Mouse (Mus musculus) neutrophil, adult 5-6 weeks (primary cell): ENCODE measurements around the gene Telo2. TPM values are rescaled to one million over a fixed set of nuclear protein-coding genes. Genes with fewer than 3 reads are reported as not detected.

ENCODE experiments used
- ATAC-seq: fragments of 151-379, 151-347 bp; 2 replicates; pipeline ENCODE4 v1.8.0; 2017; ENCODE audit warnings: mild to moderate bottlenecking, moderate TSS enrichment; ENCODE audit not compliant: insufficient number of reproducible peaks, poor library complexity, low FRiP score, severe bottlenecking; ENCODE audit errors: extremely low read depth
- total RNA-seq: library from RNA; stranded (forward); fragments of 200-1000 nt; gene quantifications from 2 replicates; pipeline ENCODE4 v1.2.3, GENCODE M21; 2017

The Telo2 gene
- total RNA-seq, 1 experiment from 2014 or later = 19.6 TPM

DNA sequence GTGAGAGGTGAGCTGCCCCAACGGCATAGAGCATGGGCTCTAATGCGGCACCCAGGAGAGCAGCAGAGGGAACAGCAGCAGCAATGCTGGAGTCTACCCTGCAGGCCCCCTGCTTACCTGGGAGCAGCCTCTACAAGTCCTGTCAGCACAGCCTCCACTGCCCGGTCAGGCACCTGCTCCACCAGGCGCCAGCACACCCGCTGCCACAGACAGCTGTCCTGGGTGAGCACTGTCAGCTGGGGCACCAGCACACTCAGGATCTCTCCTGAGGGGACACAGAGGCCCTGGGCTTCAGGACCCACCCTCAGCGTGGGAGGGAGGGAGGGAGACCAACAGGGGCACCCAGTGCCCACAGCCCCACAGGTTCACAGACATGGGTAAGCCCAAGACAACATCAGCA, 5.2 kb downstream of the Telo2 start:
- no peak for ATAC-seq

- ATAC-seq = no peak
Observed at GRCm38 (mm10) chr17:25109578-25109977, 6.2 kb downstream of the Telo2 start.

DNA sequence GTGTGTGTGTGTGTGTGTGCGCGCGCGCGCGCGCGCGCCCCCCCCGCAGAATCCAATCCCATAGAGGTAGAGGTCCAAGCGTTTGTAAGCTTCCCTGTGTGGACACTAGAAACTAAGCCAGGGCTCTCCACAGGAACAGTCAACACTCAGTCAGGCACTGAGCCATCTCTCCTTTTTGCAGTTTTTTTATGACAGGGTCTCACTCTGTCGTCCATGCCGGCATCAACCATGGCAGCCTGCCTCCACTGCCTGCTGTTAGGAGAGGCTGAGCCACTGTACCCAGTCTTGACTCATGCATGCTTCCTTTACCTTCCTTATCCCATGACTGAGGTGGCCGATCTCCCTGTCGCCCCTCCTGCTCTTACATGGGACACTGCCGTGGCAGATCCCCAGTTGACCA, 8.0 kb downstream of the Telo2 start:
- ATAC-seq = no peak

- ATAC-seq = no peak
Observed at GRCm38 (mm10) chr17:25101338-25101737, 14.4 kb downstream of the Telo2 start.

GRCm38 (mm10) chr17:25100052-25100451, 15.7 kb downstream of the Telo2 start:
- ATAC-seq = no peak

DNA sequence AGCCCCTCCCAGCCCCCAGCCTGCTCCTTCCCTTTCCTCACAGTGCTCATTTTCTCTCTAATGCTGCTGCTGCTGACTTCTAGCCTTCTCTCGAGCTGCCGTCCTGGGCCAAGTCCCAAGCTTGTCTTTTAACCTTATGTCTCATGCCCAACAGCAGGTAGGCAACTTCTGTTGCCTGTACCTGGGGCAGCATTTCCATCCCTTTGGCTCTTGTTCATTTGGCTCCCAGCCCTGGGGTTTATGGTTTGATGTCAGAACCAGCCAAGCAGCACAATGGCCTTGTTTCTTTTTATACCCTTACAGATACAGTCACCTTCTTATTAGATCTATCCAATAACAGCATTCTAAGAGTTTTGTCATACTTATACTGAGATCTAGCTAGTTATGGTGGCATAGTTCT, 19.5 kb downstream of the Telo2 start:
- no peak for ATAC-seq

- no peak for ATAC-seq
Observed at GRCm38 (mm10) chr17:25090450-25090849, 25.3 kb downstream of the Telo2 start.

DNA sequence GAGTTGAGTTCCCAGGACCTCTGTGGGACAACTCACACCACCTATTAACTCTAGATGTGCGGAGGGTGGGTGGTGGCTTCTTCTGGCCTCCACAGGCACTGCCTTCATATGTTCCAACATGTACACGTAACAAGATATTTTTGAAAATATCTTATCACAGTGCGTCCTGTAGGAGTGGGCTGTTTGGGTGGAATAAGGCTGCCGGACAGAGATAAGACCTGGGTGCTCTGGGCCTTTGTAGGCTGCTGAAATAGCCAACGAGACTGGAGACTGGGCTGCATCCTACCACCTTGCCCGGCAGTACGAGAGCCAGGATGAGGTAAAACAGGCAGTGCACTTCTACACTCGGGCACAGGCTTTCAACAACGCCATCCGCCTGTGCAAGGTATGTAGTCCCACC, 26.6 kb downstream of the Telo2 start:
- no peak for ATAC-seq

GRCm38 (mm10) chr17:25086724-25087123, 29.0 kb downstream of the Telo2 start:
- ATAC-seq = no peak

GRCm38 (mm10) chr17:25084835-25085385, 30.9 kb downstream of the Telo2 start:
- no peak for ATAC-seq

DNA sequence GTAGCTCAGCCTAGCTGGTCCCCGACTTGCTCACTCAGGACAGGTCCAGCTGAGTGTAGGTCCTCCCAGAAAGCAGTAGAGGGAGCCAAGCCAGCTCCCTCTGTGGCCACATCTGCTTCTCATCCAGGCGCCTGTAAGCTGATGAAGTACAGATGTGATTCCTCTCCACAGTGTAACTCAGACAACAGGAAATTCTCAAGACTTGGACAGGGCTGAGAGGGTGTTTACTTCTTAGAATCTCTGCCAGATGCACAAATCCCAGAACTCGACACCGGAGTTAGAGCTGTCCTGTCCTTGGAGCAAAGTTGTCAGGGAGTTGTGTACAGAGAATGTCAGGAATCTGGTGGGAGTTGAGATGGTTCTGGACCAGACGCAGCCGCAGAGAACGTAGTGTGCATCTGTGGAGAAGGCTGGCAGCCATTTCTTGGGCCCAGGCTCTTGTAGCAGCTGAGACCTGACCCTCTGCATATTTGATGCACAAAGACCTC, 32.3 kb downstream of the Telo2 start, which contains the start of gene Tmem204:
TSS of gene Tmem204 (minus strand) at position 148 of the 488 bp plus-strand sequence.
- no peak for ATAC-seq

DNA sequence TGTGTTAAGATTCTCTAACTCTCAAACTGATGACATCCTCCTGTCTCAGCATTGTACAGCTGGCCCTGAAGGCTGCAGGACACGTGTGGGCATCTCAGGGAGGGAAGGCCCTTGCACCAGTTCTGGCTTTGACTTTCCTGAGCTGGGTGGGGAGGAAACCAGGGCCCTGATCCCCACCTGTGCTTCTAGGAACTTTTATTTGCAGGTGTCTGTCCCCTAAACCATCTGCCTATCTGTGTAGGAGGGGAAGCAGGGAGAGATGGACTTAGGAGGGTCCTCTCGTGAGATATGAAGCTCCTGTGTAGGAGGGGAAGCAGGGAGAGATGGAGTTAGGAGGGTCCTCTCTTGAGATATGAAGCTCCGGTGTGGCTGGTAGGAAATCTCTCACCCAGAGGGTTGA, 32.9 kb downstream of the Telo2 start:
- no peak for ATAC-seq

DNA sequence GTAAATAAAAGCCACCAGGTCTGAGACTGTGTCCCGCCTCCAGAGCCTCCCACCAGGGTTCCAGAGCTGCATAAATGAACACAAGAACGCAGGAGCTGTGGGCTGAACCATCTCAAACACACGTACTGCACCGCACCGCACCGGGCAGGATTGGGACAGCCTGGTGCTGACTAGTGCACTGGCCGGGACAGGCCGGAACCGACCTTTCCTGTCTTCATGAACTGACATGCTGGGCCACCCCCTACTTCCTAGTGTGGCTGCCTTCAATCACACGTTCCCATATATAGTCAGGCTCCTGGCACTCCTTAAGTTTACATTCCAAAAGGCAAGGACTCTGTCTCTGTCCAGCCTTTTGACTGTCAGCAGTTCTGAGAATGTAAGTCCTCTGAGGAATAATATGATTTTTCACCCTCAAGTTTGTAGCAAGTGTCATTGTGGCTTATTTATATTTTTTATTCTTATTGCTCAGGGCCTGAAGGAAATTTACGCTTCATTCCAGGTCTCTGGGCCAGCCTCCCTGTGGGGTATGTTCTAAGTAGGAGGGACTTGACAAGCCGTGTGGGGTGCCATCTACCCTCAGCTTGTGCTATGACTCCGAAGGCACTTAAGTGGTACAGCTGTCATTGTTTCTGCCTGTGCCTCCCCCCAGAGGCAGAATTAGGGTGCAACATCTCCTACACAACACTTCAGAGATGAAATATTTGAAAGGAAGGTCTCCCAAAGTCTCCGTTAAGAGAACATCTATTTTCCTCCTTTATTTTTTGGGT, 33.5 kb downstream of the Telo2 start:
- ATAC-seq = no peak

GRCm38 (mm10) chr17:25080960-25081381, 34.8 kb downstream of the Telo2 start:
- no peak for ATAC-seq

- no peak for ATAC-seq
Observed at GRCm38 (mm10) chr17:25080210-25080609, 35.6 kb downstream of the Telo2 start.

- ATAC-seq = no peak
Observed at GRCm38 (mm10) chr17:25077771-25078372, 37.9 kb downstream of the Telo2 start.

GRCm38 (mm10) chr17:25076906-25077305, 38.9 kb downstream of the Telo2 start:
- no peak for ATAC-seq

DNA sequence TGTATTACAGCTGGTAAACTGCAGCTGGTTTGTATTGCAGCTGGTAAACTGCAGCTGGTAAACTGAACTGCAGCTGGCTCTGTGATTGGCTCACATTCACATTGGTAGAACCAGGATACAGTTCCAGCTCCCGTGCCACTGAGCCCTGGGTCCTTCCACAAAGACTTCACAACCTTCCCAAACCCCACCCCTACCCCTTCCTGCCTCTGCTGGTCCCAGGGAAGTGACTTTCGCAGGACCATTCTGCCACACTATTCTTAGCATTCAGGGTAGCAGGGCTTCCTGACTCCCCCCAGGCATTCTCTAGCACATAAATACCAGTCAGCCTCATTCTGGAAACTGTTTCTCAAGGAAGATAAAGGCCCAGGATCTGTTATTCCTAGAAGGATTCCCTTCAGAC, 47.1 kb downstream of the Telo2 start:
- ATAC-seq = no peak

- ATAC-seq = no peak
Observed at GRCm38 (mm10) chr17:25067442-25067851, 48.3 kb downstream of the Telo2 start.

- ATAC-seq = no peak
Observed at GRCm38 (mm10) chr17:25066595-25066994, 49.2 kb downstream of the Telo2 start.
